Mouse (Mus musculus): ENCODE measurements around the gene Pim2. TPM values are rescaled to one million over a fixed set of nuclear protein-coding genes. Genes with fewer than 3 reads are reported as not detected.
A peak's percentile ranks its signal among the peaks of the same experiment; 100 is the strongest.

Gene Pim2
- polyA plus RNA-seq, 1 experiment from 2014 or later: 11.7 TPM

- no peaks in the 10 kb centered on the region for H3K27me3 ChIP-seq (ENCODE audit: insufficient read depth, low read length)
- no peak overlapping the region for H3K4me2 ChIP-seq (replicated peaks; ENCODE audit: low read depth, low read length)
- no peak overlapping the region for H3K4me3 ChIP-seq (ENCODE audit: low read length)
- 80% methylated on average over 3 of the region's 3 CpGs for WGBS
- no peaks in the 10 kb centered on the region for H3K9me3 ChIP-seq (ENCODE audit: low read length)
- H3K4me1 ChIP-seq (ENCODE audit: insufficient read depth, low read length): no peaks in the 10 kb centered on the region
- H3K36me3 ChIP-seq (ENCODE audit: insufficient read depth, low read length): 0 out of 2 replicates have a peak, but pooled peaks cover 5% of the 10 kb centered on the region
- no peak for ATAC-seq (ENCODE audit: low FRiP score, low TSS enrichment)
- H3K27ac ChIP-seq (ENCODE audit: low read length): no peak overlapping the region
- H3K9ac ChIP-seq (replicated peaks; ENCODE audit: low read length): no peak overlapping the region
Measured at GRCm38 (mm10) chrX:7864551-7864950, 13.5 kb upstream of the Pim2 start.

GRCm38 (mm10) chrX:7865343-7865742 is 12.7 kb upstream of the Pim2 start:
- Histone ChIP-seq H3K27ac (ENCODE audit: low read length) (no peak overlapping the region), H3K27me3 (ENCODE audit: insufficient read depth, low read length) (no peaks in the 10 kb centered on the region), H3K4me1 (ENCODE audit: insufficient read depth, low read length) (no peaks in the 10 kb centered on the region), H3K9me3 (ENCODE audit: low read length) (no peaks in the 10 kb centered on the region), H3K4me3 (ENCODE audit: low read length) (no peak overlapping the region), H3K9ac (replicated peaks; ENCODE audit: low read length) (no peak overlapping the region), H3K4me2 (replicated peaks; ENCODE audit: low read depth, low read length) (no peak overlapping the region), H3K36me3 (ENCODE audit: insufficient read depth, low read length) (0 out of 2 replicates have a peak, but pooled peaks cover 5% of the 10 kb centered on the region)
- ATAC-seq (ENCODE audit: low FRiP score, low TSS enrichment): no peak
- WGBS: 73% methylated on average over 2 of the region's 2 CpGs

- H3K27ac ChIP-seq (ENCODE audit: low read length): no peak overlapping the region
- no peak overlapping the region for H3K9ac ChIP-seq (replicated peaks; ENCODE audit: low read length)
- no peak overlapping the region for H3K4me2 ChIP-seq (replicated peaks; ENCODE audit: low read depth, low read length)
- 0 out of 2 replicates have a peak, but pooled peaks cover 5% of the 10 kb centered on the region for H3K36me3 ChIP-seq (ENCODE audit: insufficient read depth, low read length)
- no peaks in the 10 kb centered on the region for H3K27me3 ChIP-seq (ENCODE audit: insufficient read depth, low read length)
- no peak for ATAC-seq (ENCODE audit: low FRiP score, low TSS enrichment)
- no peak overlapping the region for H3K4me3 ChIP-seq (ENCODE audit: low read length)
- 80% methylated on average over 2 of the region's 2 CpGs for WGBS
- no peaks in the 10 kb centered on the region for H3K4me1 ChIP-seq (ENCODE audit: insufficient read depth, low read length)
- no peaks in the 10 kb centered on the region for H3K9me3 ChIP-seq (ENCODE audit: low read length)
Measured at GRCm38 (mm10) chrX:7865786-7866185, 12.3 kb upstream of the Pim2 start.

DNA sequence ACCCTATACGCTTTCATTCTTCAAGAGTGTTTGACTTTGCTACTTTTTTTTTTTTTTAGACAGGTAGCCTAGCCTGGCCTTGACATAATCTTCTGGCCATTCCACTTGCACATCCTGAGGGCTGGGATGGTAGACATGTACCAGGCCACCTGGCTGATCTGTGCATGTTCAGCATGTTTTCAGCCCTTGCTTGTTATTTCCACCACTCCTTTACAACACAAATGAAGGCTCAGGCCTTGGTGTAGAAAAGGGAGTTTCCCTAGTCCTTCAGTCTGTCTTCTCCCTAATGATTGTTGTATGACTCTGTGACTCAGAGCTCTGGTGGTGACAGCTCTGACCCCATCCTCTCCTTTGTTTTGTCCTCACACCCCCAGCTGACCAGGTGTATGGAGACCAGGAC is 10.9 kb upstream of the Pim2 start:
- no peak for ATAC-seq (ENCODE audit: low FRiP score, low TSS enrichment)
- H3K27me3 ChIP-seq (ENCODE audit: insufficient read depth, low read length): no peaks in the 10 kb centered on the region
- H3K27ac ChIP-seq (ENCODE audit: low read length): no peak overlapping the region
- no peak overlapping the region for H3K4me2 ChIP-seq (replicated peaks; ENCODE audit: low read depth, low read length)
- H3K9ac ChIP-seq (replicated peaks; ENCODE audit: low read length): no peak overlapping the region
- no peaks in the 10 kb centered on the region for H3K9me3 ChIP-seq (ENCODE audit: low read length)
- H3K4me3 ChIP-seq (ENCODE audit: low read length): no peak overlapping the region
- peaks cover 9% of the 10 kb centered on the region; the same call in 1 of the 2 replicates for H3K36me3 ChIP-seq (ENCODE audit: insufficient read depth, low read length)
- 97% methylated on average over 1 of the region's 1 CpGs for WGBS
- H3K4me1 ChIP-seq (ENCODE audit: insufficient read depth, low read length): no peaks in the 10 kb centered on the region

GRCm38 (mm10) chrX:7868506-7868905 is 9.6 kb upstream of the Pim2 start:
- Histone ChIP-seq H3K36me3 (ENCODE audit: insufficient read depth, low read length) (peaks cover 19% of the 10 kb centered on the region), H3K4me1 (ENCODE audit: insufficient read depth, low read length) (no peaks in the 10 kb centered on the region), H3K4me3 (ENCODE audit: low read length) (no peak overlapping the region), H3K4me2 (replicated peaks; ENCODE audit: low read depth, low read length) (no peak overlapping the region), H3K9me3 (ENCODE audit: low read length) (no peaks in the 10 kb centered on the region), H3K27me3 (ENCODE audit: insufficient read depth, low read length) (no peaks in the 10 kb centered on the region), H3K9ac (replicated peaks; ENCODE audit: low read length) (no peak overlapping the region), H3K27ac (ENCODE audit: low read length) (no peak overlapping the region)
- whole genome bisulfite sequencing: 47% methylated on average over 2 of the region's 2 CpGs
- ATAC-seq (ENCODE audit: low FRiP score, low TSS enrichment): no peak

- H3K4me2 ChIP-seq (replicated peaks; ENCODE audit: low read depth, low read length): no peak overlapping the region
Measured at GRCm38 (mm10) chrX:7869826-7870225, 8.2 kb upstream of the Pim2 start.

GRCm38 (mm10) chrX:7878495-7878894 is 433 bp downstream of the Pim2 start:
- no peak overlapping the region for H3K27ac ChIP-seq (ENCODE audit: low read length)
- H3K4me2 ChIP-seq (replicated peaks; ENCODE audit: low read depth, low read length): peak overlapping the region; percentile 78
- 22% methylated on average over 21 of the region's 21 CpGs for WGBS
- H3K4me1 ChIP-seq (ENCODE audit: insufficient read depth, low read length): 0 out of 2 replicates have a peak, but pooled peaks cover 3% of the 10 kb centered on the region
- H3K9me3 ChIP-seq (ENCODE audit: low read length): no peaks in the 10 kb centered on the region
- peaks cover 7% of the 10 kb centered on the region; the same call in 1 of the 2 replicates for H3K36me3 ChIP-seq (ENCODE audit: insufficient read depth, low read length)
- no peak for ATAC-seq (ENCODE audit: low FRiP score, low TSS enrichment)
- no peaks in the 10 kb centered on the region for H3K27me3 ChIP-seq (ENCODE audit: insufficient read depth, low read length)
- H3K9ac ChIP-seq (replicated peaks; ENCODE audit: low read length): peak overlapping the region; percentile 66
- peak overlapping the region; percentile 55 for H3K4me3 ChIP-seq (ENCODE audit: low read length)

More at GRCm38 (mm10) chrX:7869826-7870225, 8.2 kb upstream of the Pim2 start:
- Histone ChIP-seq H3K9me3 (ENCODE audit: low read length) (no peaks in the 10 kb centered on the region), H3K4me1 (ENCODE audit: insufficient read depth, low read length) (no peaks in the 10 kb centered on the region), H3K4me3 (ENCODE audit: low read length) (no peak overlapping the region), H3K9ac (replicated peaks; ENCODE audit: low read length) (no peak overlapping the region), H3K27ac (ENCODE audit: low read length) (no peak overlapping the region), H3K36me3 (ENCODE audit: insufficient read depth, low read length) (peaks cover 23% of the 10 kb centered on the region), H3K27me3 (ENCODE audit: insufficient read depth, low read length) (no peaks in the 10 kb centered on the region)
- 47% methylated on average over 3 of the region's 3 CpGs for whole genome bisulfite sequencing
- ATAC-seq (ENCODE audit: low FRiP score, low TSS enrichment): no peak

- no peaks in the 10 kb centered on the region for H3K27me3 ChIP-seq (ENCODE audit: insufficient read depth, low read length)
- no peak for ATAC-seq (ENCODE audit: low FRiP score, low TSS enrichment)
Measured at GRCm38 (mm10) chrX:7879819-7880218, 1.8 kb downstream of the Pim2 start.

DNA sequence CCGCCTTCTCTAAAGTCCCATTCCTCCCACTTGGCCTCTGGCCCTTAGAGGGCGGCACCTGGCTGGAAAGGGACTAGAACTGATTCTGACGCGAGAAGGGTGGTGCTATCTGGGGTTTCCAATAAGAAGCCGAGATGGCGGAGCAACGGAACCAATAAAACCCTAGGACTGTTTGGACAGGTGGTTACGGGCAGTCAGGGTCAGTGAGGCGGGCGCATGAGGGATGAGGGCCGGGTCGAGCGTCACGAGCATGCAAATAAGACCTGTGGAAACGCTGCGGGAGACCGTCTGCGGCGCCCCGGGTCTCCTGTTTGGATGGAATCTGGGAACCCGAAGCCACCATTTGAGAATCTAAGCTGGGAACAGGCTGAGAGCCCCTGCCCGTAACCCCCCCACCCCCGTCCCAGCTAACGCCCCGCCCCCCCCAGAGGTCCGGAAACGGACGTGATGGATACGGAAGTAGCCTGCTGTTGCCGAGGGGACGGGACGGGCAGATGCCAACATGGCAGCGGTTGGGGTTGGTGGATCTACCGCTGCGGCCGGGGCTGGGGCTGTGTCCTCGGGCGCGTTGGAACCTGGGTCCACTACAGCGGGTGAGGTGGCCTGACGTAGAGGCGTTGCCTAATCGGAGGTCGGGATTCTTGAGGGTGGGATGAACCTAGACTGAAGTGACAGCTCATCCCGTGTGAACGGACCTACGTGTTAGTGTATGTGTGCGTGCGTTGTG is 5.9 kb downstream of the Pim2 start, which contains the start of gene Slc35a2:
Slc35a2 (plus strand) TSS at position 188 of the 727 bp plus-strand sequence.
- no peaks in the 10 kb centered on the region for H3K27me3 ChIP-seq (ENCODE audit: insufficient read depth, low read length)
- H3K4me3 ChIP-seq (ENCODE audit: low read length): peak within 1 kb of the TSS; percentile 69
- no peaks in the 10 kb centered on the region for H3K36me3 ChIP-seq (ENCODE audit: insufficient read depth, low read length)
- no peaks in the 10 kb centered on the region for H3K9me3 ChIP-seq (ENCODE audit: low read length)
- 20% methylated on average over 49 of the region's 49 CpGs for WGBS
- H3K4me1 ChIP-seq (ENCODE audit: insufficient read depth, low read length): 0 out of 2 replicates have a peak, but pooled peaks cover 5% of the 10 kb centered on the region
- H3K9ac ChIP-seq (replicated peaks; ENCODE audit: low read length): peak within 1 kb of the TSS; percentile 66
- peak within 1 kb of the TSS; percentile 85 for H3K27ac ChIP-seq (ENCODE audit: low read length)
- ATAC-seq (ENCODE audit: low FRiP score, low TSS enrichment): peak; percentile 96
- peak within 1 kb of the TSS; percentile 65 for H3K4me2 ChIP-seq (replicated peaks; ENCODE audit: low read depth, low read length)

More at GRCm38 (mm10) chrX:7879819-7880218, 1.8 kb downstream of the Pim2 start:
- Histone ChIP-seq H3K9ac (replicated peaks; ENCODE audit: low read length) (0 out of 2 replicates have a peak overlapping the region, but pooled peaks have one; percentile 31), H3K4me1 (ENCODE audit: insufficient read depth, low read length) (0 out of 2 replicates have a peak, but pooled peaks cover 4% of the 10 kb centered on the region), H3K9me3 (ENCODE audit: low read length) (no peaks in the 10 kb centered on the region), H3K4me2 (replicated peaks; ENCODE audit: low read depth, low read length) (peak overlapping the region; percentile 78), H3K4me3 (ENCODE audit: low read length) (no peak overlapping the region), H3K27ac (ENCODE audit: low read length) (no peak overlapping the region), H3K36me3 (ENCODE audit: insufficient read depth, low read length) (0 out of 2 replicates have a peak, but pooled peaks cover 3% of the 10 kb centered on the region)
- WGBS: 12% methylated on average over 11 of the region's 11 CpGs

DNA sequence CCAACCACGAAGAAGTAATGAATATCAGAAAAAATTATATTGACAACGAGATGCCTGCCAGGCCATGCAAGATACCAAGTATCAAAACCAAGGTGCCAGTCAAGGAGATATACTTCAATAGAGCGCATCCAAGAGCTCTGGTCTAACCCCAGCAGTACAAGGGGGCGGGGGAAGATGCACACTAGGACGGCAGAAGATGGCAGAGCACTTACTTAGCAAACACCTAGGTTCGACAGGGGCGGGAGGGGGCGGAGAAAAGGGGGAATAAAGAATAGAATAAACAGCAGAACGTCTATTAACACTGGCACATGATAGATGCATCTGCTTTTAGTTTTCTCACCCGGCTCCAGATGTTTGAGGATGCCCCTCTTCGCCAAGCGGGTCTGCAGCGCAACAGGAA is 20.1 kb downstream of the Pim2 start:
- 0 out of 2 replicates have a peak, but pooled peaks cover 3% of the 10 kb centered on the region for H3K4me1 ChIP-seq (ENCODE audit: insufficient read depth, low read length)
- H3K4me2 ChIP-seq (replicated peaks; ENCODE audit: low read depth, low read length): peak overlapping the region; percentile 61
- peaks cover 15% of the 10 kb centered on the region for H3K36me3 ChIP-seq (ENCODE audit: insufficient read depth, low read length)
- H3K4me3 ChIP-seq (ENCODE audit: low read length): peak overlapping the region; percentile 67
- H3K9ac ChIP-seq (replicated peaks; ENCODE audit: low read length): peak overlapping the region; percentile 76
- H3K9me3 ChIP-seq (ENCODE audit: low read length): no peaks in the 10 kb centered on the region
- no peaks in the 10 kb centered on the region for H3K27me3 ChIP-seq (ENCODE audit: insufficient read depth, low read length)
- 25% methylated on average over 13 of the region's 13 CpGs for WGBS
- ATAC-seq (ENCODE audit: low FRiP score, low TSS enrichment): no peak
- no peak overlapping the region for H3K27ac ChIP-seq (ENCODE audit: low read length)
